Mouse (Mus musculus) myocyte (in vitro differentiated cells): Measurements from ENCODE around the gene Serpina16. TPM values are rescaled to one million over a fixed set of nuclear protein-coding genes. Genes with fewer than 3 reads are reported as not detected.
"Not testable (repeated sequence)": the region's sequence is repeated elsewhere in the genome, so short reads cannot be mapped to it uniquely, and the experiment has no call there.

ENCODE experiments used
- H3K27me3 ChIP-seq: one replicate; pipeline ENCODE4 v1.6.1; 2011; ENCODE audit not compliant: control insufficient read depth, insufficient read depth, insufficient read length
- H3K36me3 ChIP-seq: one replicate; pipeline ENCODE4 v1.6.1; 2011; ENCODE audit not compliant: control insufficient read depth, insufficient read depth
- H3K4me2 ChIP-seq: one replicate; pipeline ENCODE4 v1.6.1; 2011; ENCODE audit warnings: low read depth, control low read depth
- H3K4me3 ChIP-seq: one replicate; pipeline ENCODE4 v1.5.1; 2011; ENCODE audit warnings: mild to moderate bottlenecking, control low read depth, moderate library complexity
- H3K79me2 ChIP-seq: one replicate; pipeline ENCODE4 v1.6.1; 2011; ENCODE audit not compliant: control insufficient read depth, insufficient read depth
- H3ac ChIP-seq: one replicate; pipeline ENCODE4 v1.6.1; 2011; ENCODE audit not compliant: control insufficient read depth, insufficient read length
- CEBPB ChIP-seq: IDR thresholded peaks from 2 replicates; pipeline ENCODE4 v1.6.1; 2011; ENCODE audit warnings: mild to moderate bottlenecking, moderate library complexity; ENCODE audit not compliant: poor library complexity, insufficient read depth, severe bottlenecking
- E2F4 ChIP-seq: IDR thresholded peaks from one replicate; pipeline ENCODE4 v1.6.1; 2011; ENCODE audit warnings: mild to moderate bottlenecking, control low read depth, moderate library complexity; ENCODE audit not compliant: insufficient read depth
- MAX ChIP-seq: IDR thresholded peaks from one replicate; pipeline ENCODE4 v1.6.1; 2011; ENCODE audit warnings: low read depth, mild to moderate bottlenecking, control low read depth
- MYOD1 ChIP-seq, 3 experiments: IDR thresholded peaks; one replicate each; pipeline ENCODE4 v1.6.1; 2011; ENCODE audit warnings: control low read depth in 2 of 3, low read depth in 2 of 3, mild to moderate bottlenecking in 2 of 3, moderate library complexity in 1 of 3; ENCODE audit not compliant: insufficient read length in 2 of 3, control insufficient read depth in 1 of 3
- MYOG ChIP-seq, 3 experiments: IDR thresholded peaks; one replicate each; pipeline ENCODE4 v1.6.1; 2011; ENCODE audit warnings: control low read depth in 2 of 3, low read depth in 2 of 3, mild to moderate bottlenecking in 2 of 3; ENCODE audit not compliant: insufficient read length in 2 of 3, control insufficient read depth in 1 of 3, insufficient read depth in 1 of 3
- POLR2A ChIP-seq: IDR thresholded peaks from one replicate; pipeline ENCODE4 v1.6.1; 2011; ENCODE audit warnings: low read depth, mild to moderate bottlenecking, control low read depth, moderate library complexity; ENCODE audit not compliant: insufficient read length
- POLR2AphosphoS2 ChIP-seq: IDR thresholded peaks from one replicate; pipeline ENCODE4 v1.6.1; 2011; ENCODE audit warnings: low read depth, control low read depth; ENCODE audit not compliant: insufficient read length
- REST ChIP-seq: IDR thresholded peaks from one replicate; pipeline ENCODE4 v1.6.1; 2011; ENCODE audit warnings: mild to moderate bottlenecking, control low read depth, moderate library complexity; ENCODE audit not compliant: insufficient read depth, insufficient read length
- SRF ChIP-seq: IDR thresholded peaks from one replicate; pipeline ENCODE4 v1.6.1; 2011; ENCODE audit warnings: low read depth; ENCODE audit not compliant: control insufficient read depth, insufficient read length
- TCF12 ChIP-seq: IDR thresholded peaks from one replicate; pipeline ENCODE4 v1.6.1; 2011; ENCODE audit warnings: mild to moderate bottlenecking, control low read depth; ENCODE audit not compliant: poor library complexity, insufficient read depth, severe bottlenecking
- TCF3 ChIP-seq: IDR thresholded peaks from one replicate; pipeline ENCODE4 v1.6.1; 2011; ENCODE audit warnings: low read depth, control low read depth; ENCODE audit not compliant: insufficient read length
- USF1 ChIP-seq: IDR thresholded peaks from one replicate; pipeline ENCODE4 v1.6.1; 2011; ENCODE audit warnings: low read depth, mild to moderate bottlenecking, control low read depth, moderate library complexity
- polyA plus RNA-seq: library from polyadenylated mRNA; unstranded; fragments of >200 nt; fragmentation: generic; extraction: Trizol; gene quantifications from one replicate; pipeline ENCODE4 v1.2.1, GENCODE M21; 2012; ENCODE audit warnings: missing spikeins

Serpina16 gene
- polyA plus RNA-seq, 1 experiment, result not detected

DNA sequence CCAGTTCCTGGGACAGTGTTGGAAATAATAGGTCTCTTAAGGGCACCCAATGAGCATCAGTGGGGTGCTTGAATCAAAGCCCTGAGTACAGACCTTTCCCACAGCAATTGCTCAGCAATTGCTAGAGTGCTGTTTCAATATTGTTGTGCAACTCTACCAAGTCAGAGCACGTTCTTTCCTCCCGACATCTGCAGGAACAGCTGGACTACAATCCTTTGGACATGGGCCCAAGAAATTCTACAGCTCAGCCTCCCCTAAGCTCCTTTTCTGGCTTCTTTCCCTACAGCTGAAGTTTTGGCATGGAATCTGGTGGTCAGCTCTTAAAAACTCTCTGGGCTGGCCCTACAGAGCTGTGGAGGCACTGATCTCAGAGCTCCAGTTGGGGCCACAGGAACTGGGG, 2.8 kb downstream of the Serpina16 start:
- Histone ChIP-seq H3K79me2 (no peaks in the 10 kb centered on the region), H3K27me3 (no peaks in the 10 kb centered on the region), H3K36me3 (no peaks in the 10 kb centered on the region), H3K4me2 (no peak overlapping the region), H3K4me3 (no peak overlapping the region), H3ac (no peak overlapping the region)
- TF ChIP-seq CEBPB (peak; percentile 97), TCF12 (peak; percentile 55), POLR2AphosphoS2 (no peak), MAX (no peak), MYOG (IDR thresholded peaks at IDR 0.05; ENCODE audit: control insufficient read depth in 1 of 3, insufficient read depth in 1 of 3, insufficient read length in 2 of 3, low read depth in 2 of 3) (no peak), MYOD1 (IDR thresholded peaks at IDR 0.05; ENCODE audit: control insufficient read depth in 1 of 3, insufficient read length in 2 of 3, low read depth in 2 of 3) (peak in 2 of 3 experiments; percentile 41 to 83), SRF (no peak), TCF3 (peak; percentile 21)

DNA sequence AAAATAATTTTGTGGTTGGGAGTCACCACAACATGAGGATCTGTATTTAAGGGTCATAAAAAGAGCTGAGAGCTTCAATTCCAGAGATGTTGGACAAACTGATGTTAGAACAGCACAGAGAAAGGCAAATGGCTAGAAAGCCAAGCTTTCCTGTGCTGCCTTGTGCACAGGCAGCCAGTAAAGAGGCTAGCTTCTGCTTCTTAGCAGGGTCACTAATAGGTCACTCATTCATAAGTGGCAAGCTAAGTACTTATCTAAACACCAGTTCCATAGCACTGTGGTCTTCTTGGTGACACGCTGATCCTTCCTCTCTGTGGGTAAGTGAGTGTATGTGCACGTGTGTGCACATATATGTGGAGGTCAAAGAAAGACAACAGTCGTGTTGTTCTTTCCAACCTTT, 4.5 kb downstream of the Serpina16 start:
- Histone ChIP-seq H3K4me3 (no peak overlapping the region), H3K36me3 (no peaks in the 10 kb centered on the region), H3K79me2 (no peaks in the 10 kb centered on the region), H3K4me2 (no peak overlapping the region), H3ac (no peak overlapping the region), H3K27me3 (no peaks in the 10 kb centered on the region)
- TF ChIP-seq TCF12 (no peak), E2F4 (no peak), MYOD1 (IDR thresholded peaks at IDR 0.05; ENCODE audit: control insufficient read depth in 1 of 3, insufficient read length in 2 of 3, low read depth in 2 of 3) (no peak), MYOG (IDR thresholded peaks at IDR 0.05; ENCODE audit: control insufficient read depth in 1 of 3, insufficient read depth in 1 of 3, insufficient read length in 2 of 3, low read depth in 2 of 3) (no peak), MAX (no peak), SRF (no peak), CEBPB (no peak)

DNA sequence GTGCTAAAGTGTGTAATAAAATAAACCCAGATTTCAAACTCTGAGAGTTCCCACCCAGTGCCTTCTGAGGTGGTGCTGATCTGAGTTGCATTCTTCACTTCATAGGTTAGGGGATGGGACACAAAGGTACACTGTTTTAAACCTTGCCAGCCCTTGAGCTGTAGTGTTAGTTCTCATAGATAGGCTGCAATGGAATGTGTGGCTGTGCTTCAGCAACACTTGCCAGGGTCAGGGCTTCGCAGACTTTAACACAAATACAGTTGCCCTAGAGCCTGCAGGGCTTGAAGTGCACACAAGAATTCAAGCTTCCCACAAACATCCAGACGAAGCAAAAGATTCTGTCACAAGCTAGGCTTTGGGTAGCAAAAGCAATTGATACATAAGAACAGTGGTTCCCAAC, 5.0 kb downstream of the Serpina16 start:
- Histone ChIP-seq H3K79me2 (no peaks in the 10 kb centered on the region), H3ac (no peak overlapping the region), H3K36me3 (no peaks in the 10 kb centered on the region), H3K27me3 (no peaks in the 10 kb centered on the region), H3K4me3 (no peak overlapping the region), H3K4me2 (peak overlapping the region; percentile 7)
- TF ChIP-seq MAX (no peak), USF1 (no peak), REST (no peak), SRF (no peak), TCF12 (no peak), E2F4 (no peak), POLR2AphosphoS2 (no peak)

DNA sequence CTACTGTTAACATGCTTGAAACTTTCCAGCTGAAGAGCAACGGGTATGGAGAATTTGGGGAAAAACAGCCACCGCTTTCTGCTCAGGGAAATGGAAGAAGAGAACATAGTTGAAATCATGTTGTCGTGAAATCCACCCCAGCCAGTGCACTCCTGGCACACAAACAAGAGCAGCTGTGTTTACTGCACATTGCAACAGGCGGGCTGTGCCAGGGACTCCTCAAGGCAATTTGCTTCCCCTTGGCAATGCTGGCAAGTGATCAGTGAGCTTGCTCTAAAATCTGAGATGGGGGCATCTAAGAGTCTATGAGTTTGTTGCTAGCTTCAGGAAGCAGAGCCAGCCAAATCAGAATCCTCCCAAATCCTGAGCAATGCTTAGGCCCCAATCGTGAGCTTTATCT, 5.6 kb downstream of the Serpina16 start:
- no peaks in the 10 kb centered on the region for H3K36me3 ChIP-seq
- no peak for TF ChIP-seq USF1
- TF ChIP-seq MAX, result no peak
- TF ChIP-seq SRF, result no peak
- peak in 1 of 3 experiments; percentile 42 for TF ChIP-seq MYOD1 (IDR thresholded peaks at IDR 0.05; ENCODE audit: control insufficient read depth in 1 of 3, insufficient read length in 2 of 3, low read depth in 2 of 3)
- TF ChIP-seq MYOG (IDR thresholded peaks at IDR 0.05; ENCODE audit: control insufficient read depth in 1 of 3, insufficient read depth in 1 of 3, insufficient read length in 2 of 3, low read depth in 2 of 3), result peak in 1 of 3 experiments; percentile 51
- no peak for TF ChIP-seq TCF12
- TF ChIP-seq POLR2A, result no peak
- TF ChIP-seq CEBPB, result peak; percentile 80
- TF ChIP-seq POLR2AphosphoS2, result no peak
- TF ChIP-seq REST, result no peak
- no peak for TF ChIP-seq TCF3

DNA sequence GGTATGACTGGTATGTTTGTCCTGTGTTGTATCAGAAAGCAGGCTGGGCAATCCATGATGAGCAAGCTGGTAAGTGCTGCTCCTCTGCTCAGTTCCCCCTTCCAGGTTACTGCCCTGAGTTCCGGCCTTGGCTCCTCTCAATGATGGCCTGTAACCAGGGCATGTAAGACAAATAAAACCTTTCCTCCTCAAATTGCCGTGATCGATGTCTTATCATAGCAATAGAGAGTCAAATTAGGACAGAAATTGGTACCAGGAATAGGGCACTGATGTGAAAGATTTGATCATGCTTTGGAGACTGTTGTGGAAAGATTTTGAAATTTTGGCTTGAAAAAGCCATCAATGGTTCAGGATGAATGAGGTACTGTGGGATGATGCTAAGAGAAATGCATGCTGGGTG, 10.7 kb downstream of the Serpina16 start:
- H3K27me3 ChIP-seq, result no peaks in the 10 kb centered on the region
- no peak overlapping the region for H3K4me3 ChIP-seq
- TF ChIP-seq TCF12 (no peak), MAX (no peak), MYOD1 (IDR thresholded peaks at IDR 0.05; ENCODE audit: control insufficient read depth in 1 of 3, insufficient read length in 2 of 3, low read depth in 2 of 3) (no peak), REST (no peak), MYOG (IDR thresholded peaks at IDR 0.05; ENCODE audit: control insufficient read depth in 1 of 3, insufficient read depth in 1 of 3, insufficient read length in 2 of 3, low read depth in 2 of 3) (no peak), CEBPB (no peak), POLR2AphosphoS2 (no peak), E2F4 (no peak), POLR2A (no peak), TCF3 (no peak), SRF (no peak), USF1 (no peak)
- H3ac ChIP-seq, result no peak overlapping the region
- H3K4me2 ChIP-seq, result no peak overlapping the region
- no peaks in the 10 kb centered on the region for H3K36me3 ChIP-seq
- H3K79me2 ChIP-seq, result no peaks in the 10 kb centered on the region

More for the DNA sequence above, 5.6 kb downstream of the Serpina16 start:
- Histone ChIP-seq H3K4me3 (no peak overlapping the region), H3K79me2 (no peaks in the 10 kb centered on the region), H3K4me2 (peak overlapping the region; percentile 30), H3ac (no peak overlapping the region), H3K27me3 (no peaks in the 10 kb centered on the region)

DNA sequence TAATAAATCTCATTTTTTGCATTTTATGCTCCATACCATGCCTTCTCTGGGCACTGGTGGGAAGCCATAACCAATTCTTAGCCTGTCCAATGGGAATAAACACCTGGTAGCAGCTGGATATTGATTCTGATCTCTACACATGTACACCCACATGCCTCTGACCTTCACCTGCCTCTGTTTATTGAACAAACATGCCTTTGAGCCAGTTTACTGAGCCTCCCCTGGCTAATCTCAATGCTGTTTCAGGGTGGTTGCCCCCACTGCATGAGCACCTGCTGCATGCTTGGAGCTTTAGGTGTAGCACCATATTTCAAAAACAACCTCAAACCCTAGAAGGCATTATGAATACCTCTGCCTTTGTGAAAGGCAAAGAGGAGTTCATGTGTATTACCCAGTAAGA, 13.9 kb downstream of the Serpina16 start:
- not testable (repeated sequence) for H3K27me3 ChIP-seq, H3K36me3 ChIP-seq, H3K4me3 ChIP-seq, H3ac ChIP-seq, H3K4me2 ChIP-seq, H3K79me2 ChIP-seq
